Mouse (Mus musculus) cerebellum, adult 8-10 months (tissue): ENCODE measurements at regions not wholly inside any gene's neighbourhood (a gene's known extent, or its start where the extent isn't known, plus 50 kb on each side); places are given as distances from the start of the nearest gene placed in this dataset.
A peak's percentile ranks its signal among the peaks of the same experiment; 100 is the strongest.

Source experiments
- DNase-seq: peaks from one replicate; pipeline ENCODE4 v3.0.0; 2022

- no peak for DNase-seq
These were observed 90.1 kb downstream of the Tmem200c start for GRCm38 (mm10) chr17:68916531-68916930.

- no peak for DNase-seq
These were observed 91.8 kb downstream of the Tmem200c start for GRCm38 (mm10) chr17:68918228-68918627.

GRCm38 (mm10) chr17:68923271-68923670 is 96.8 kb downstream of the Tmem200c start:
- DNase-seq, result no peak

GRCm38 (mm10) chr17:68927418-68927817 is 101.0 kb downstream of the Tmem200c start:
- no peak for DNase-seq

GRCm38 (mm10) chr17:68928691-68929090 is 102.3 kb downstream of the Tmem200c start:
- DNase-seq, result no peak

- DNase-seq, result no peak
These were observed 106.8 kb downstream of the Tmem200c start for GRCm38 (mm10) chr17:68933265-68933664.

GRCm38 (mm10) chr17:68934066-68934465 is 107.6 kb downstream of the Tmem200c start:
- no peak for DNase-seq

- DNase-seq, result no peak
These were observed 109.6 kb downstream of the Tmem200c start for GRCm38 (mm10) chr17:68936016-68936415.

- DNase-seq, result no peak
These were observed 119.2 kb upstream of the Epb41l3 start for GRCm38 (mm10) chr17:68956275-68956674.

- DNase-seq, result no peak
These were observed 114.3 kb upstream of the Epb41l3 start for GRCm38 (mm10) chr17:68961160-68961559.

- DNase-seq, result no peak
These were observed 99.9 kb upstream of the Epb41l3 start for GRCm38 (mm10) chr17:68975606-68976005.

- DNase-seq, result no peak
These were observed 97.3 kb upstream of the Epb41l3 start for GRCm38 (mm10) chr17:68978151-68978550.

GRCm38 (mm10) chr17:68981120-68981519 is 94.4 kb upstream of the Epb41l3 start:
- no peak for DNase-seq

GRCm38 (mm10) chr17:68982094-68982493 is 93.4 kb upstream of the Epb41l3 start:
- DNase-seq, result no peak

- DNase-seq, result no peak
These were observed 75.6 kb upstream of the Epb41l3 start for GRCm38 (mm10) chr17:68999913-69000312.

GRCm38 (mm10) chr17:69004051-69004450 is 71.4 kb upstream of the Epb41l3 start:
- peak; percentile 48 for DNase-seq

GRCm38 (mm10) chr17:69006272-69006671 is 69.2 kb upstream of the Epb41l3 start:
- DNase-seq, result no peak
